In the genomic region with DNA sequence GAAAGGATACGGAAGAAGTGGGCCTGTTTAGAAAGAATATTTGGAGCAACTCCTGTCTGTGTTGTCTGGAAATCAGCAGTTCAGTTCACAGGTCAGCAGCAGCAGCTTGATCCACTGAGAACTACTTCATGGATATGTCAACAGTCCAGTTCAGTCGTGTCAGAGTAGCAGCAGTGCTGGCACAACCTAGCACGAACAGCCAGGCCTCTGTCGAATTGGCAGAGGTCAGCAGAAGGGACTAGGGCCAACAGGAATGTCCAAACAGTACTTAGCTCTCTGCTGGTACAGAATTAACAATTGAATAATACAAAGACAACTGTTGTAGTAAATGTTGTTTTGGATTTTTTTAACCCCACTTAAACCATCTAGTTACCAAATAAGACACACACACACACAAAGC, we compare ENCODE assay signal across 18 mouse cellular contexts. TPM values are rescaled to one million over a fixed set of nuclear protein-coding genes. Genes with fewer than 3 reads are reported as not detected.
DNase-seq lines count a peak whose midpoint lies in the region; ATAC-seq and TF ChIP-seq lines count a peak whose summit lies in the region.
"Had no signal": no experiment of that assay in that cellular context is flagged by ENCODE, and none has a peak within 500 bp of the region (broad histone marks: within the 10 kb centered on the region; RNA-seq: fewer than 3 reads in every experiment).

No protein-coding gene starts in this region.

- 58% methylated on average over 4 of the region's 4 CpGs for WGBS in intestine, embryonic 15.5 days

- no peak overlapping the region for H3K27ac ChIP-seq in gastrocnemius, adult 2 months
- H3K27ac ChIP-seq in intestine, embryonic 15.5 days = no peak overlapping the region
- H3K27ac ChIP-seq: embryonic facial prominence, embryonic 13.5 days; midbrain, embryonic 13.5 days; neural tube, embryonic 12.5 days had no signal

- DNase-seq in gastrocnemius, adult 2 months = peak; percentile 20
- no peak for DNase-seq in gastrocnemius, postnatal 4 days (ENCODE audit: low spot score in 2 of 2)
- peak; percentile 38 for DNase-seq in layer of hippocampus, adult 11-12 months (ENCODE audit: low spot score)
- no peak for DNase-seq in layer of hippocampus, postnatal 25 days (ENCODE audit: extremely low spot score in 1 of 2, low spot score in 1 of 2)
- peak; percentile 22 for DNase-seq in right cerebral cortex, adult 18-20 months
- DNase-seq in right cerebral cortex, postnatal 4 days = no peak
- DNase-seq: adrenal gland, postnatal 25 days; lung, adult 18-20 months; lung, postnatal 14 days; thymus, postnatal 25 days had no signal

- no peaks in the 10 kb centered on the region for H3K27me3 ChIP-seq in intestine, embryonic 15.5 days (replicated peaks)
- H3K27me3 ChIP-seq: embryonic facial prominence, embryonic 13.5 days; midbrain, embryonic 13.5 days; neural tube, embryonic 12.5 days had no signal

- no peaks in the 10 kb centered on the region for H3K4me1 ChIP-seq in intestine, embryonic 15.5 days (replicated peaks)
- H3K4me1 ChIP-seq: midbrain, embryonic 13.5 days; neural tube, embryonic 12.5 days had no signal

- H3K36me3 ChIP-seq in intestine, embryonic 15.5 days = no peaks in the 10 kb centered on the region
- H3K36me3 ChIP-seq: embryonic facial prominence, embryonic 13.5 days; midbrain, embryonic 13.5 days; neural tube, embryonic 12.5 days had no signal

- H3K4me2 ChIP-seq in intestine, embryonic 15.5 days (replicated peaks) = no peak overlapping the region
- H3K4me2 ChIP-seq: embryonic facial prominence, embryonic 13.5 days; liver, embryonic 11.5 days; midbrain, embryonic 13.5 days; neural tube, embryonic 12.5 days had no signal

- intact Hi-C loops in gastrocnemius, adult 2 months (cut with DNase I) = no loop called here

- TF ChIP-seq CTCF in gastrocnemius, adult 2 months (IDR thresholded peaks at IDR 0.05) = no peak

- H3K9me3 ChIP-seq in intestine, embryonic 15.5 days = no peaks in the 10 kb centered on the region
- H3K9me3 ChIP-seq: embryonic facial prominence, embryonic 13.5 days; midbrain, embryonic 13.5 days; neural tube, embryonic 12.5 days had no signal

- no peak overlapping the region for H3K9ac ChIP-seq in intestine, embryonic 15.5 days
- H3K9ac ChIP-seq: embryonic facial prominence, embryonic 13.5 days; midbrain, embryonic 13.5 days; neural tube, embryonic 12.5 days had no signal

- no peak overlapping the region for H3K4me3 ChIP-seq in gastrocnemius, adult 2 months
- H3K4me3 ChIP-seq in intestine, embryonic 15.5 days (replicated peaks) = no peak overlapping the region
- H3K4me3 ChIP-seq: embryonic facial prominence, embryonic 13.5 days; midbrain, embryonic 13.5 days; neural tube, embryonic 12.5 days had no signal

- no peak for ATAC-seq in intestine, embryonic 15.5 days
- ATAC-seq: forebrain, embryonic 14.5 days; hindbrain, embryonic 16.5 days; intestine, postnatal 0 days; midbrain, embryonic 13.5 days had no signal

RNA-seq across cellular contexts. Expression of a gene that starts 33.9 kb away (rescaled TPM):
- total RNA-seq in gastrocnemius, adult 2 months (2021) = 1 to 10 TPM; 2.7 to 4.9 TPM
- total RNA-seq in gastrocnemius, postnatal 4 days (2021) = 10 to 100 TPM; 19.6 to 20.2 TPM
- total RNA-seq in layer of hippocampus, postnatal 25 days (2021) = 10 to 100 TPM; 19.1 to 20.1 TPM
- 5.9 and 7.5 TPM in 2 replicates for polyA plus RNA-seq in intestine, embryonic 15.5 days (2015; fragmentation: Nextera tagmentation; extraction: Ambion mirVana)

Comparison
In these comparisons a context has a peak if more than half of its experiments do, and no peak if none do; other contexts are left out.
1. DNase-seq: peak in gastrocnemius, adult 2 months (single experiment), layer of hippocampus, adult 11-12 months (single experiment) and right cerebral cortex, adult 18-20 months (single experiment); none in gastrocnemius, postnatal 4 days (0 of 2), layer of hippocampus, postnatal 25 days (0 of 2) and right cerebral cortex, postnatal 4 days (single experiment).